Mouse (Mus musculus) liver, embryonic 14.5 days (tissue): ENCODE measurements around the gene Zfp850. TPM values are rescaled to one million over a fixed set of nuclear protein-coding genes. Genes with fewer than 3 reads are reported as not detected.
A peak's percentile ranks its signal among the peaks of the same experiment; 100 is the strongest.

Experiments used
- ATAC-seq: fragments of 200-750 bp; cut with Nextera tagmentation; 2 replicates; pipeline ENCODE4 v1.8.0; 2017; ENCODE audit warnings: moderate number of reproducible peaks, mild to moderate bottlenecking, moderate library complexity; ENCODE audit not compliant: insufficient read depth
- DNase-seq, 3 experiments: peaks; one replicate each; pipeline ENCODE4 v3.0.0-alpha.2; 2012 to 2013; ENCODE audit warnings: low read depth in 3 of 3, low spot score in 3 of 3
- H3K27ac ChIP-seq: fragments of 300-500 bp; sonication (generic); 2 replicates; pipeline ENCODE4 v1.5.1; 2014; ENCODE audit warnings: moderate library complexity, mild to moderate bottlenecking, control low read depth, inconsistent platforms
- H3K27me3 ChIP-seq: fragments of 300-500 bp; sonication (generic); 2 replicates; pipeline ENCODE4 v1.6.1; 2014; ENCODE audit warnings: mild to moderate bottlenecking, low read length, moderate library complexity; ENCODE audit not compliant: control insufficient read depth, insufficient read depth
- H3K36me3 ChIP-seq: fragments of 300-500 bp; sonication (generic); replicated peaks from 2 replicates; pipeline ENCODE4 v1.6.1; 2014; ENCODE audit warnings: low read depth; ENCODE audit not compliant: control insufficient read depth, insufficient read depth
- H3K4me1 ChIP-seq, 2 experiments: fragments of 200-500 bp in 1 of 2; fragments of 300-500 bp in 1 of 2; sonication (generic) in 1 of 2; replicated peaks; 2 replicates each; pipeline ENCODE4 v1.6.1; 2012 to 2014; ENCODE audit warnings: antibody characterized with exemption in 1 of 2, inconsistent platforms in 1 of 2, low read length in 1 of 2; ENCODE audit not compliant: control insufficient read depth in 2 of 2, insufficient read depth in 2 of 2
- H3K4me2 ChIP-seq: fragments of 300-500 bp; sonication (generic); 2 replicates; pipeline ENCODE4 v1.6.1; 2014; ENCODE audit warnings: low read depth, mild to moderate bottlenecking, control low read depth, moderate library complexity
- H3K4me3 ChIP-seq, 2 experiments: fragments of 200-500 bp in 1 of 2; fragments of 300-500 bp in 1 of 2; sonication (generic) in 1 of 2; 2 replicates each; pipeline ENCODE4 v1.5.1; 2012 to 2014; ENCODE audit warnings: low read depth in 2 of 2, low read length in 2 of 2, mild to moderate bottlenecking in 2 of 2, control low read depth in 1 of 2, inconsistent platforms in 1 of 2, moderate library complexity in 1 of 2; ENCODE audit not compliant: insufficient read depth in 1 of 2
- H3K9ac ChIP-seq: fragments of 300-500 bp; sonication (generic); replicated peaks from 2 replicates; pipeline ENCODE4 v1.6.1; 2014; ENCODE audit warnings: mild to moderate bottlenecking, control low read depth, moderate library complexity
- H3K9me3 ChIP-seq: fragments of 300-500 bp; sonication (generic); 2 replicates; pipeline ENCODE4 v1.6.1; 2016; ENCODE audit warnings: low read length, mixed read lengths; ENCODE audit not compliant: control insufficient read depth
- CTCF ChIP-seq: IDR thresholded peaks from 2 replicates; pipeline ENCODE4 v1.5.1; 2016; ENCODE audit warnings: antibody characterized with exemption, low read depth, control low read depth
- EP300 ChIP-seq: IDR thresholded peaks from 2 replicates; pipeline ENCODE4 v1.6.1; 2016; ENCODE audit warnings: antibody characterized with exemption, low read depth
- WGBS: fragments of 180-500 bp; shearing (Covaris S2); extraction: QIAGEN DNeasy Blood & Tissue Kit; methylation state at CpG from one replicate; pipeline ENCODE4 v1.1.7; 2014; ENCODE audit not compliant: insufficient replicate concordance; 5-methylcytosine and 5-hydroxymethylcytosine counted together
- polyA plus RNA-seq, 2 experiments: library from polyadenylated mRNA; depleted of rRNA in 1 of 2; stranded (reverse) in 1 of 2; unstranded in 1 of 2; fragments of >200 nt; fragmentation: Nextera tagmentation in 1 of 2; extraction: Ambion mirVana in 1 of 2; gene quantifications; 2 replicates each; pipeline versions ENCODE4 v1.2.1 to v1.2.3; 2012 to 2014

Gene Zfp850
- polyA plus RNA-seq, 2 experiments: 0.94 to 2.3 TPM

- Histone ChIP-seq H3K4me1 (peaks cover 2 to 6% of the 10 kb centered on the region in 2 experiments; a peak in 1 of 4 replicates), H3K27me3 (no peaks in the 10 kb centered on the region), H3K27ac (peak within 1 kb of the TSS; percentile 49; the same call in 1 of the 2 replicates), H3K4me2 (peak within 1 kb of the TSS; percentile 87), H3K4me3 (peak within 1 kb of the TSS; percentile 93), H3K9ac (peak within 1 kb of the TSS; percentile 89), H3K36me3 (peaks cover 23% of the 10 kb centered on the region), H3K9me3 (no peaks in the 10 kb centered on the region)
- 0 out of 2 replicates have a peak, but pooled peaks have one; percentile 43 for TF ChIP-seq EP300
- TF ChIP-seq CTCF: peak; percentile 92
- ATAC-seq: peak; percentile 97
- peak; percentile 97 to 98 (median 97) for DNase-seq
- under 1% methylated on average over 52 of the region's 52 CpGs for WGBS
Observed at GRCm38 (mm10) chr7:28049476-28050409, 35.8 kb upstream of the Zfp850 start, which contains the start of gene Psmc4. Gene Psmc4 (minus strand): TSS chr7:28050101.

GRCm38 (mm10) chr7:28044524-28044923, 30.6 kb upstream of the Zfp850 start:
- ATAC-seq (no peak), DNase-seq (no peak)
- Histone ChIP-seq H3K4me2 (no peak overlapping the region), H3K27ac (no peak overlapping the region), H3K4me1 (peaks cover 0 to 5% of the 10 kb centered on the region in 2 experiments; a peak in 1 of 4 replicates), H3K9me3 (no peaks in the 10 kb centered on the region), H3K9ac (no peak overlapping the region), H3K27me3 (no peaks in the 10 kb centered on the region), H3K4me3 (no peak overlapping the region), H3K36me3 (peaks cover 47% of the 10 kb centered on the region)
- whole genome bisulfite sequencing: 82% methylated on average over 4 of the region's 4 CpGs
- TF ChIP-seq CTCF (no peak), EP300 (no peak)

GRCm38 (mm10) chr7:28014445-28014810, 513 bp upstream of the Zfp850 start:
- Histone ChIP-seq H3K9ac (peak overlapping the region; percentile 84), H3K27ac (no peak overlapping the region), H3K4me2 (peak overlapping the region; percentile 87), H3K4me1 (peaks cover 3 to 4% of the 10 kb centered on the region in 2 experiments), H3K9me3 (no peaks in the 10 kb centered on the region), H3K4me3 (peak overlapping the region; percentile 83 to 97), H3K36me3 (no peaks in the 10 kb centered on the region), H3K27me3 (no peaks in the 10 kb centered on the region)
- no peak for TF ChIP-seq EP300
- no peak for TF ChIP-seq CTCF
- DNase-seq: no peak
- ATAC-seq: peak; percentile 21; the same call in 1 of the 2 replicates
- 26% methylated on average over 7 of the region's 7 CpGs for WGBS

GRCm38 (mm10) chr7:28010271-28010670, 3.6 kb downstream of the Zfp850 start:
- H3K4me3 ChIP-seq: no peak overlapping the region
- ATAC-seq (no peak), DNase-seq (no peak)
- peaks cover 3 to 4% of the 10 kb centered on the region in 2 experiments for H3K4me1 ChIP-seq
- TF ChIP-seq EP300 (no peak), CTCF (no peak)
- H3K4me2 ChIP-seq: no peak overlapping the region
- no peak overlapping the region for H3K27ac ChIP-seq
- no peak overlapping the region for H3K9ac ChIP-seq
- 82% methylated on average over 3 of the region's 3 CpGs for WGBS
- peaks cover 9% of the 10 kb centered on the region for H3K36me3 ChIP-seq
- no peaks in the 10 kb centered on the region for H3K9me3 ChIP-seq
- H3K27me3 ChIP-seq: no peaks in the 10 kb centered on the region

- Histone ChIP-seq H3K4me2 (no peak overlapping the region), H3K36me3 (no peaks in the 10 kb centered on the region), H3K9me3 (peaks cover 3% of the 10 kb centered on the region; the same call in 1 of the 2 replicates), H3K27me3 (no peaks in the 10 kb centered on the region), H3K4me1 (peaks cover 0 to 5% of the 10 kb centered on the region in 2 experiments; a peak in 2 of 4 replicates), H3K27ac (no peak overlapping the region), H3K9ac (no peak overlapping the region), H3K4me3 (no peak overlapping the region)
- ATAC-seq (no peak), DNase-seq (no peak)
- TF ChIP-seq EP300: no peak
- TF ChIP-seq CTCF: no peak
- 48% methylated on average over 2 of the region's 2 CpGs for WGBS
Observed at GRCm38 (mm10) chr7:27982197-27982596, 31.7 kb downstream of the Zfp850 start.
